Mouse (Mus musculus): ENCODE results near the gene Pnldc1.
"Not testable (repeated sequence)": the region's sequence is repeated elsewhere in the genome, so short reads cannot be mapped to it uniquely, and the experiment has no call there.

DNA sequence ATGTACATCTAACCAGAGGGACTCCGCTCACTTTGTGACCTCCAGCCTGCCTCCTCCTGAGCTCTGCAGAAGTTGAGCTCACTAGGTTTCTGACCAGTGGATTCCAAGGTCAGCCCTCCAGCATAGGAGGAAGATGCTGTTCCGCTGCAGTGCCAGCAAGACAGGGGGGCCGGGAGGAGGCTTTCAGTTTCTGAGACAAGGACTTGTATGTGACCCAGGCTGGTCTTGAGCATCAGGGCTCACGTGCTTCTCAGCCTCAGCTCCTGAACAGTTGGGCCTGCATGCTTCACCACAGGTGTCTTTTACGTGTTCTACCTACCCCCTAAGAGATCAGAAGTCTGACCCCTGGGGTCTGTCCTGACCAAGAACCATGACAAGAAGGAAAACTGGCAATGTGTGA is 21.5 kb upstream of the Pnldc1 start:
- not testable (repeated sequence) for TF ChIP-seq POLR2A, CTCF (IDR thresholded peaks at IDR 0.05; ENCODE audit: extremely low read depth, insufficient read depth, low read length)

Data from cortical plate, adult 2 months (tissue).